Mouse (Mus musculus) heart, embryonic 11.5 days (tissue): ENCODE measurements at regions not wholly inside any gene's neighbourhood (a gene's known extent, or its start where the extent isn't known, plus 50 kb on each side); places are given as distances from the start of the nearest gene placed in this dataset.

ENCODE experiments used
- ATAC-seq: fragments of 200-750 bp; cut with Nextera tagmentation; replicated peaks from 2 replicates; pipeline ENCODE4 v1.8.0; 2017; ENCODE audit warnings: moderate library complexity; ENCODE audit not compliant: insufficient number of reproducible peaks, low FRiP score, low TSS enrichment
- H3K27ac ChIP-seq: fragments of 300-500 bp; sonication (generic); 2 replicates; pipeline ENCODE4 v1.5.1; 2014; ENCODE audit warnings: mild to moderate bottlenecking, low read depth, low read length
- H3K27me3 ChIP-seq: fragments of 300-500 bp; sonication (generic); 2 replicates; pipeline ENCODE4 v1.6.1; 2014; ENCODE audit warnings: mild to moderate bottlenecking, low read length, mixed read lengths; ENCODE audit not compliant: control insufficient read depth, insufficient read depth
- H3K36me3 ChIP-seq: fragments of 300-500 bp; sonication (generic); 2 replicates; pipeline ENCODE4 v1.6.1; 2014; ENCODE audit warnings: mild to moderate bottlenecking, low read length, moderate library complexity, mixed read lengths; ENCODE audit not compliant: control insufficient read depth, insufficient read depth
- H3K4me1 ChIP-seq: fragments of 300-500 bp; sonication (generic); 2 replicates; pipeline ENCODE4 v1.6.1; 2014; ENCODE audit warnings: low read length; ENCODE audit not compliant: control insufficient read depth, insufficient read depth
- H3K4me2 ChIP-seq: fragments of 300-500 bp; sonication (generic); 2 replicates; pipeline ENCODE4 v1.6.1; 2014; ENCODE audit warnings: mild to moderate bottlenecking, moderate library complexity
- H3K4me3 ChIP-seq: fragments of 300-500 bp; sonication (generic); 2 replicates; pipeline ENCODE4 v1.5.1; 2014; ENCODE audit warnings: low read depth, low read length
- H3K9ac ChIP-seq: fragments of 300-500 bp; sonication (generic); 2 replicates; pipeline ENCODE4 v1.6.1; 2014; ENCODE audit warnings: mild to moderate bottlenecking, low read depth, low read length, moderate library complexity
- H3K9me3 ChIP-seq: fragments of 300-500 bp; sonication (generic); replicated peaks from 2 replicates; pipeline ENCODE4 v1.6.1; 2016; ENCODE audit warnings: low read length; ENCODE audit not compliant: control insufficient read depth
- WGBS: fragments of 180-500 bp; shearing (Covaris S2); extraction: QIAGEN DNeasy Blood & Tissue Kit; methylation state at CpG from one replicate; pipeline ENCODE4 v1.1.7; 2014; ENCODE audit not compliant: insufficient replicate concordance; 5-methylcytosine and 5-hydroxymethylcytosine counted together

- no peaks in the 10 kb centered on the region for H3K27me3 ChIP-seq
- no peak for ATAC-seq
- H3K36me3 ChIP-seq: no peaks in the 10 kb centered on the region
- WGBS: 81% methylated on average over 3 of the region's 3 CpGs
- no peak overlapping the region for H3K4me2 ChIP-seq
- no peaks in the 10 kb centered on the region for H3K9me3 ChIP-seq
- no peak overlapping the region for H3K4me3 ChIP-seq
- H3K27ac ChIP-seq: no peak overlapping the region
- no peak overlapping the region for H3K9ac ChIP-seq
- no peaks in the 10 kb centered on the region for H3K4me1 ChIP-seq
Measured at GRCm38 (mm10) chr2:50964062-50964461, 184.8 kb downstream of the Rnd3 start.

DNA sequence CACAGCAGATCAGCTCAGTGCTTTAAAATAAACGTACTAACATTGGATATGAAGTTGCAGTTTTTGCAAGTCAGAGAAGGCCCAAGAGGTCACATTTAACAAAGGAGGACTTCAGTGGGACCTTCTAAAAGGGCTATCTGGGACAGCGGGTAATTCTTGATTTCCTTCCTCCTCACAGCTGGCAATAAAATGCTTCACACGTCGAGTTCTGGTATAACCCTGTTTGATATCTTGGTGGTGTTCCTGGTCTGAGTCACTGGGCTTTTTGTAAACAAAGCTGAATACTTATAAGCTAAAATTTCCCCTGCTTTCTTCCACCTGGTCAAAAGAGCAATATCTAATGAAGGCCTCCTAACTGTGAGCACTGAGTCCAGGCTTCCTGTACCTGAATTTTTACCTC, 187.9 kb downstream of the Rnd3 start:
- H3K4me1 ChIP-seq: no peaks in the 10 kb centered on the region
- 48% methylated on average over 4 of the region's 4 CpGs for WGBS
- no peaks in the 10 kb centered on the region for H3K36me3 ChIP-seq
- no peak overlapping the region for H3K4me3 ChIP-seq
- no peaks in the 10 kb centered on the region for H3K27me3 ChIP-seq
- H3K9ac ChIP-seq: no peak overlapping the region
- H3K4me2 ChIP-seq: no peak overlapping the region
- H3K9me3 ChIP-seq: no peaks in the 10 kb centered on the region
- no peak for ATAC-seq
- H3K27ac ChIP-seq: no peak overlapping the region

- no peak for ATAC-seq
- WGBS: 85% methylated on average over 9 of the region's 9 CpGs
- no peaks in the 10 kb centered on the region for H3K4me1 ChIP-seq
- no peaks in the 10 kb centered on the region for H3K9me3 ChIP-seq
- H3K27ac ChIP-seq: no peak overlapping the region
- no peak overlapping the region for H3K4me2 ChIP-seq
- H3K36me3 ChIP-seq: no peaks in the 10 kb centered on the region
- no peak overlapping the region for H3K9ac ChIP-seq
- H3K27me3 ChIP-seq: no peaks in the 10 kb centered on the region
- H3K4me3 ChIP-seq: no peak overlapping the region
Measured at GRCm38 (mm10) chr2:50959323-50959722, 189.6 kb downstream of the Rnd3 start.

- WGBS: 73% methylated on average over 6 of the region's 6 CpGs
- no peak overlapping the region for H3K9ac ChIP-seq
- no peaks in the 10 kb centered on the region for H3K4me1 ChIP-seq
- H3K4me3 ChIP-seq: no peak overlapping the region
- no peaks in the 10 kb centered on the region for H3K27me3 ChIP-seq
- no peak for ATAC-seq
- H3K4me2 ChIP-seq: no peak overlapping the region
- H3K9me3 ChIP-seq: no peaks in the 10 kb centered on the region
- H3K36me3 ChIP-seq: no peaks in the 10 kb centered on the region
- H3K27ac ChIP-seq: no peak overlapping the region
Measured at GRCm38 (mm10) chr2:50954361-50955066, 194.4 kb downstream of the Rnd3 start.

GRCm38 (mm10) chr2:50951027-50951426, 197.9 kb downstream of the Rnd3 start:
- H3K27me3 ChIP-seq: no peaks in the 10 kb centered on the region
- H3K36me3 ChIP-seq: no peaks in the 10 kb centered on the region
- ATAC-seq: no peak
- no peaks in the 10 kb centered on the region for H3K9me3 ChIP-seq
- WGBS: 93% methylated on average over 3 of the region's 3 CpGs
- no peak overlapping the region for H3K27ac ChIP-seq
- H3K4me1 ChIP-seq: no peaks in the 10 kb centered on the region
- no peak overlapping the region for H3K4me2 ChIP-seq
- no peak overlapping the region for H3K9ac ChIP-seq
- no peak overlapping the region for H3K4me3 ChIP-seq

DNA sequence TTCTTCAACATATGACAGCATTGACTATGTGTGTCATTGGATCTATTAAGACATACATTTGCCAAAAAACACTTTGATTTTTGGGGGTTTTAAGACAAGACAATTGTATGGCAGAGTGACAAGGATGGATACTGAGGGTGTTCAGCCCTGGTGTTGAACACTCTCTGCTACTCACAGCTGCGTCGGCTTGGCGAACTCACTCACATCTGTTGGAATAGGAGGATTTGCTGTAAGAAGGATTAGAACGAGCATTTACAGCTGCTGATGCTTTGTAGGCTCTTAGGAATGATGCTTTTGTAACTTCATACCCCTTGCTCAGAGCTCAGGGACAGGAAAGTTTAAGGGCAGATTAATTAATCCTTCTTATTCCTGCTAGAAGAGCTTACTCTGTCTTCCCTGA, 199.2 kb downstream of the Rnd3 start:
- H3K27ac ChIP-seq: no peak overlapping the region

GRCm38 (mm10) chr2:50945526-50945925, 203.4 kb downstream of the Rnd3 start:
- Histone ChIP-seq H3K27me3 (no peaks in the 10 kb centered on the region), H3K9ac (no peak overlapping the region), H3K9me3 (no peaks in the 10 kb centered on the region), H3K4me3 (no peak overlapping the region), H3K36me3 (no peaks in the 10 kb centered on the region), H3K4me2 (no peak overlapping the region), H3K4me1 (no peaks in the 10 kb centered on the region), H3K27ac (no peak overlapping the region)
- WGBS: 74% methylated on average over 4 of the region's 4 CpGs
- no peak for ATAC-seq

More for the DNA sequence above, 199.2 kb downstream of the Rnd3 start:
- no peak overlapping the region for H3K9ac ChIP-seq
- no peaks in the 10 kb centered on the region for H3K4me1 ChIP-seq
- H3K27me3 ChIP-seq: no peaks in the 10 kb centered on the region
- H3K4me3 ChIP-seq: no peak overlapping the region
- no peaks in the 10 kb centered on the region for H3K36me3 ChIP-seq
- no peak overlapping the region for H3K4me2 ChIP-seq
- 78% methylated on average over 4 of the region's 4 CpGs for WGBS
- no peak for ATAC-seq
- no peaks in the 10 kb centered on the region for H3K9me3 ChIP-seq

DNA sequence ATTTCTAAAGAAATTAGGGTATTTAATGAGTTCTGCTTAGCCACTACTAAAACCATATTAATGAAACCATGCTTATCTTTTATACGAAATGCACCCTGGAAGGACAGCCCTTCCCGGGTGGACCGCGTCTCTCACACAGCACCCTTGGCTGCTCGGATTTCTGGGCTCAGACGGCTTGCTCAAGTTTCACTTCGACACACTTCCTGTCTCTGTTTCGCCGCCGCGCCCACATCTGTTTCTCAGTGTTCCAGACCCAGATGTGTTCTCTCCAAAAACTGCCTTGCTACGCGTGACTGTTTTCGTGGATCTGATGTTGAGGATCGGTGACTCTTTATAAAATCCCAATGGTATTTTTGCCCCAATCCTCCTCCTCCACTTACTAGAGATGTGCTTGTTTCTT, 205.7 kb downstream of the Rnd3 start:
- Histone ChIP-seq H3K9me3 (no peaks in the 10 kb centered on the region), H3K4me1 (no peaks in the 10 kb centered on the region), H3K27me3 (no peaks in the 10 kb centered on the region), H3K4me3 (no peak overlapping the region), H3K4me2 (no peak overlapping the region), H3K9ac (no peak overlapping the region), H3K27ac (no peak overlapping the region), H3K36me3 (no peaks in the 10 kb centered on the region)
- WGBS: 79% methylated on average over 15 of the region's 15 CpGs
- no peak for ATAC-seq

DNA sequence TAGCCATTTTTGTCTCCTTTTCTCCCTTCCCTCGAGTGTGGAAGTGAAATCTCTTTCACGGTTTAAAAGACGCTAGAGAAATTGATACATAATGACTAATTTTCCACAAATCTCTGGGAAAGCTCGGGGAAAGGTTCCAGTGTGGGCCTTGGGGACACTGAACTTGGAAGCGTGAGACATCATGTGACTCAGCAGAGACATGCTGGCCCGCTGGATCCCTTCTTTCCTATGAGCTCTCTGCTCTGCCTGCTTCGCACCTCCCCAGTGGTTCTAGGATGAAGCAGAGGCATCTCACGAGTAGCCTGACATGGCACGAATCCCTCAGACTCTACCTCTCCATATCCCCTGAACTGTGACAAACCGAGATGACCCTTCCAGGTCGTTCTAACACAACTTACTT, 206.2 kb downstream of the Rnd3 start:
- no peak overlapping the region for H3K4me2 ChIP-seq
- no peaks in the 10 kb centered on the region for H3K4me1 ChIP-seq
- no peaks in the 10 kb centered on the region for H3K36me3 ChIP-seq
- H3K9ac ChIP-seq: no peak overlapping the region
- no peak overlapping the region for H3K4me3 ChIP-seq
- H3K9me3 ChIP-seq: no peaks in the 10 kb centered on the region
- H3K27me3 ChIP-seq: no peaks in the 10 kb centered on the region
- ATAC-seq: no peak
- 81% methylated on average over 11 of the region's 11 CpGs for WGBS
- H3K27ac ChIP-seq: no peak overlapping the region
